Mouse (Mus musculus) common myeloid progenitor, adult 5-6 weeks (primary cell): ENCODE results near the gene Retreg3. TPM values are rescaled to one million over a fixed set of nuclear protein-coding genes. Genes with fewer than 3 reads are reported as not detected.

ENCODE experiments used
- ATAC-seq: replicated peaks from 2 replicates; pipeline ENCODE4 v1.8.0; 2016; ENCODE audit warnings: low read depth, mild to moderate bottlenecking, moderate TSS enrichment, inconsistent platforms; ENCODE audit not compliant: poor library complexity, severe bottlenecking
- total RNA-seq: library from RNA; stranded (forward); fragments of 200-1000, 187-1606 nt; gene quantifications from 2 replicates; pipeline ENCODE4 v1.2.3, GENCODE M21; 2017

Retreg3 gene
- total RNA-seq, 1 experiment from 2014 or later: 32.1 TPM

DNA sequence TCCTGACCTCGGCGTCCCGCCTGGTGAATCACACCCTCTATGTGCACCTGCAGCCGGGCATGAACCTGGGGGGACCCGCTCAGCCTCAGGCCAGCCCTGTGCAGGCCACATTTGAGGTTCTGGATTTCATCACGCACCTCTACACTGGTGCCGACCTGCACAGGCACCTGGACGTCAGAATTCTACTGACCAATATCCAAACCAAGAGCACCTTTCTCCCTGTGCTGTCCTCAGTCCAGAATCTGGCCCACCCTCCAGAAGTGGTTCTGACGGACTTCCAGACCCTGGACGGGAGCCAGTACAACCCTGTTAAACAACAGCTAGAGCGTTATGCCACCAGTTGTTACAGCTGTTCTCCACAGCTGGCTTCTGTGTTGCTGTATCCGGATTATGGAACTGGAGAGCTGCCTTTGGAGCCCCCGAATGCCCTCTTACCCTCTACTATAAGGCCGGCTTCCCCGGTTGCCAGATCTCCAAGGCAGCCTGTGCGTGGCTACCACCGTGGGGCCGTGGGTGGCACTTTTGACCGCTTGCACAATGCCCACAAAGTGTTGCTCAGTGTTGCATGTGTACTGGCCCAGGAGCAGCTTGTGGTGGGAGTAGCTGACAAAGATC is 36.5 kb downstream of the Retreg3 start:
- no peak for ATAC-seq

GRCm38 (mm10) chr11:101082208-101083082 is 37.2 kb downstream of the Retreg3 start, which contains the start of gene Coasy:
Gene Coasy (plus strand): TSS chr11:101082565.
- ATAC-seq: peak; percentile 61

- no peak for ATAC-seq
Measured at GRCm38 (mm10) chr11:101081659-101082058, 38.0 kb downstream of the Retreg3 start.

DNA sequence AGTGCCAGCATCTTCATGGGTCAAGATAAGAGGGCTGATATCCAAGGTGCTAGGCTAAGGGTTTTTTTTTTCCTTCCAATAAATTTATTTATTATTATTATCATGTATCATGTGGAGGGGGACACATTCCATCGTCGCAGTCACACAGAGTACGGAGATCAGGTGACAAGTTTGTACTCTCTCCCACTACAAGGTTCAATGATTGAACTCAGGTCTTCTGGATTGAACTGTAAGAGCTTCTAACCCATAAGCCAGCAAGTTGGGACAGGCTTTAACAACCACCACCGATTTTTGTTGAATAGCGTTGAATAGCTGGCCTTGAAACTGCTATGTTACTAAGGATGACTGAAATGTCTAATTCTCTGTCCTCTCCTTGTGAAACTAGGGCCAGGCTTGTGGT is 39.3 kb downstream of the Retreg3 start:
- ATAC-seq: no peak

GRCm38 (mm10) chr11:101079746-101080145 is 39.9 kb downstream of the Retreg3 start:
- ATAC-seq: peak; percentile 19; the same call in 1 of the 2 replicates

DNA sequence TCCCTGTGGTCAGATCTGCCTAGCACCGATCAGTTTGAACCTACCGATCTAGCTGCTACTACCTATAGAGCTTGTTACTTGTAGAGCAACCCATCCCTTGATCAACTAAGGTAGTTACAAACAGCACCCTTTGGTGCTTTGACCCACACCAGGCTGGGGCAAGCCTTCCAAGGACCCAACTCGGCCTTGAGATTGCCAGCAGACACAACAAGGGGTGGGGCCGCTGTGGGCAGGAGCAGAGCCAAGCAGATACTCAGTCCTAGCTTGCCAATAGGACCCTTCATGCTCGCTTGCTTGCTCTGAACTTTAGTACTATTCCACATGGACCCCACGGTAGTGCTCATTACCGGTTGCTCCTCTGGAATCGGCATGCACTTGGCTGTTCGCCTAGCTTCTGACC is 41.6 kb downstream of the Retreg3 start, which contains the start of gene Hsd17b1:
TSS of gene Hsd17b1 (plus strand) at position 291 of the 400 bp plus-strand sequence.
- no peak for ATAC-seq

DNA sequence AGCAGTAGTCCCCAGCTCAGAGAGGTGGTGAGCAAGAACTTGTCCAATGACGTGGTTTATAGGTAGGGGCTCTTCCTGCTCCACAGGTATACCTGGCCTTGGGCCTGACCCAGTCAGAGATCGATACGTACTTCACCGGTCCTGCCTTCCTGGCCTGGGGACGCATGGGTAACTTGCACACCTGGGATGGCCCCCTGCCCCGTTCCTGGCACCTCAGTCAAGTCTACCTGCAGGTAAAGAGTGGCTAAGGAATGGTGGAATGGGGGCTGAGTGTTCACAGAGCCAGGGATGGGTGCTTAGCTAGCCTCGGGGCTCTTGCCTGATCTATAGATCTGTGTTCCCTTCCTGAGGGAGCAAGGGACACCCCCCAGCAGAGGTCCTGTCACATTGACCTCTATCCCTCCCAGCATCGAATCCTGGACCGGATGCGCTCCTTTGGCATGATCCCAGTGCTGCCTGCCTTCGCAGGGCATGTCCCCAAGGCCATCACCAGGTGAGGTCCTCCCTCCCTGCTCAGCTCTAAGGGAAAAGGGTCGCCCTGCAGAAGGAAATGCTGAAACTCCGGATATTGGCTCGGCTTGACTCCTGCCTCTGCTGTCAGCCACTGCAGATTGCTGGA is 47.8 kb downstream of the Retreg3 start:
- no peak for ATAC-seq

GRCm38 (mm10) chr11:101070987-101071386 is 48.7 kb downstream of the Retreg3 start:
- ATAC-seq: no peak

GRCm38 (mm10) chr11:101070189-101070527 is 49.5 kb downstream of the Retreg3 start:
- no peak for ATAC-seq

GRCm38 (mm10) chr11:101069391-101070188 is 50.1 kb downstream of the Retreg3 start, which contains the start of gene Naglu:
Gene Naglu (plus strand): TSS chr11:101070012.
- ATAC-seq: peak; percentile 91

GRCm38 (mm10) chr11:101066549-101067412 is 52.9 kb downstream of the Retreg3 start:
- no peak for ATAC-seq

- ATAC-seq: no peak
Measured at GRCm38 (mm10) chr11:101065002-101065401, 54.7 kb downstream of the Retreg3 start.

DNA sequence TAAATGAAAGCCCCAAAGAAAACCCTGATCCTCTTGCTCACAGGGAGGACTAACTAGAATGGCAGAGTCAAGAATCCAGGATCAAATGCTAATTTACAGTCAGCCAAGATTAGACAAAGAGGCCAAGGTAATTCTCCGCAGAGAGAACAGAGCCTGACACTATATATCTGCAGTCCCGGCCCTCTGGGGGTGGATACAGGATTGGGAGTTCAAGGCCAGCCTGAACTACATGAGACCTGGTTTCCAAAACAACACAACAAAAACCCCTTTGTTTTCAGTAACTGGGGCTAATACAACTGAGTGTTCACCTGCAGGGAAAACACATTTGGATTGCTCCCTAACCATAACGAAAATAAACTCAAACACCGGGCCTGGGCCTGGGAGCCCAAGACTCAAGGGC is 55.2 kb downstream of the Retreg3 start:
- ATAC-seq: no peak

- ATAC-seq: peak; percentile 93
Measured at GRCm38 (mm10) chr11:101063676-101064327, 55.9 kb downstream of the Retreg3 start.

- no peak; the same call in 1 of the 2 replicates for ATAC-seq
Measured at GRCm38 (mm10) chr11:101062971-101063675, 56.6 kb downstream of the Retreg3 start.

DNA sequence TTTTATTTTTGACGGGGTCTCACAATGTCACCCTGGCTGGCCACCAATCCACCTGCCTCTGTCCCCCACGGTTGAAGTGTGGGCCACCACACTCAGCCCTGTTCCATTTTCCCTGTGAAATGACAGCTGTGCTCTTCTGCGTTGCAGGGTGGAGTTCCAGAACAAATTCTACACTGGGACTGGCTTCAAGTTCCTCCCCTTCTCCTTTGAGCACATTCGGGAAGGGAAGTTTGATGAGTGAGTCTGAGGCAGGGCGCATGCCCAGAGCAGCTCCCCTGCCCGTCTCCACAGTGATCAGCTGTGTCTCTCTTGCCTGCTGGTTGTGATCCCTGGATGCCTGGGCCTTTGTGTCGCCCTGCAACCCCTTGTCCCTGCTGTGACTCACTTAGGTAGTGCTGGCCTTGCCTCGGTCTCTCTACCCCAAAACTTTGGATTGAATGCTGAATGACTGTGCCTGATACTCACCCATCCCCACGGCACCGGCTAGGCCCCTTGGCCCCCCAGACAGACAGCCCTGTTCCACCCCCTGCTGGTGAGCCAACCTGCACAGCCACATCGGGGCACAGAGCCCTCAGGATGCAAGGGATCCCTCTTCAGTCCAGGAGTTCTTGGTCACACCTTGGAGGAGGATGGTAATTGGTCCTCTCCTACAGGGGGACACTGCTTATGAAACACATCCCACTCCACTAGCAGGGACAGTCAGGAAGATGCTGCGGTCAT is 57.4 kb downstream of the Retreg3 start:
- no peak for ATAC-seq

DNA sequence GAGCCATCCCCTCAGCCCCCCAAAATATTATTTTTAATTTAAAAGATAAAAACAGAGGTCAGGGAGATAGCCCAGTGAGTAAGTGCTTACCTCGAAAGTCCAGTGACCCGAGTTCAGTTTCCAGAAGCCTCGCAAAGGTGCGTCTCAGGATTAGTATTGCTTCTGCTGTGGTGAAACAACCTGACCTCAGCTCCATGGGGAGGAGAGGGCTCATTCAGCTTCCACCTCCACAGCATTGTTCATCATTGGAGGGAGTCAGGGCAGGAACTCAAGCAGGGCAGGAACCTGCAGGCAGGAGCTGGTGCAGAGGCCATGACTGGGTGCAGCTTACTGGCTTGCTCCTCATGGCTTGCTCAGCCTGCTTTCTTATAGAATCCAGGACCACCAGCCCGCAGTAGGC is 58.6 kb downstream of the Retreg3 start:
- no peak for ATAC-seq
